Mouse (Mus musculus) lung, postnatal 0 days (tissue): Measurements from ENCODE around the gene Zscan26.

Source experiments
- CTCF ChIP-seq: IDR thresholded peaks from 2 replicates; pipeline ENCODE4 v1.5.1; 2016; ENCODE audit warnings: antibody characterized with exemption, mild to moderate bottlenecking
- EP300 ChIP-seq: IDR thresholded peaks from 2 replicates; pipeline ENCODE4 v1.6.1; 2016; ENCODE audit warnings: antibody characterized with exemption, mild to moderate bottlenecking, control low read depth

DNA sequence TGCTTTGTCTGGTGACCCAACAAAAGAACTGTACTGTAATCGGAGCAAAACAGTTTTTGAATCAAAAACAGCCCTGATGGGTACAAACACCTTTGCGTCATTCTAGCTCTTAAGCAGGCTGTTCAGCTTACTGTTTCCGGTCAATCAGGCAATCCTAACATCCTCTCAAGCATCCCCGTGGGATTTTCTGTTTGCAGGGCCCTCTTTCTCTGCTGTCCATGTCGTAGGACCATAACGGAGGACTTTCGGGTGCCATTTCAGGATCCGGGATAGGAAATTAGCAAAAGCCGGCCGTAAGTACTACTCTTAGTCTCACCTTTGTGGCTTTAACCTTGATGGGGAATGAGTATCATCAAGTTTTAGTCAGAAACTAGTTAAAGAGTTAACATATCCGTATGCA, 46.2 kb downstream of the Zscan26 start:
- TF ChIP-seq EP300 (no peak), CTCF (no peak)
